Mouse (Mus musculus): Measurements from ENCODE around the gene Apol7c.
"Not testable (repeated sequence)": the region's sequence is repeated elsewhere in the genome, so short reads cannot be mapped to it uniquely, and the experiment has no call there.

Apol7c gene

DNA sequence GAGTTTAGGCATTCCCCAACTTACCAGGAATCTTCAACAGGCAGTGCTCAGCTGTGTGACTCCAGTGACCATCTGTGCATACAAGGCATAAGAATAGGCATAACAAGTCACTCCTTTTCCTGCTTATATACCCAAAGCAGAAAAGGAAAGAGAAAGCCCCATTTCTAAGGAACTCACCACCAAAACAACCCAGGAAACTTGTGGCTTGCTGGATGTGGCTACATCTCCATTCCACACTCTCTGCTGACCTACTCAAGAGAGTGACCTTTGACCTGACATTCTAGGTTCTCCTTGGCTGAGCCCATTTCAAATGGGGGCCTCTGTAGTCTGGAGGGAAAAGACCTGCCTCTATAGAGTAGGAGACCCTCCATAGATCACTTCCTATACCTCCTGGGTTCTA is at the start of gene Apol7c:
TSS of gene Apol7c (minus strand) at position 101 of the 400 bp plus-strand sequence.
- in situ Hi-C loops (cut with MboI, MseI), result loop anchor here (10.0 kb wide), 2 partner anchors 342 to 472 kb away; no protein-coding TSS in a partner anchor

DNA sequence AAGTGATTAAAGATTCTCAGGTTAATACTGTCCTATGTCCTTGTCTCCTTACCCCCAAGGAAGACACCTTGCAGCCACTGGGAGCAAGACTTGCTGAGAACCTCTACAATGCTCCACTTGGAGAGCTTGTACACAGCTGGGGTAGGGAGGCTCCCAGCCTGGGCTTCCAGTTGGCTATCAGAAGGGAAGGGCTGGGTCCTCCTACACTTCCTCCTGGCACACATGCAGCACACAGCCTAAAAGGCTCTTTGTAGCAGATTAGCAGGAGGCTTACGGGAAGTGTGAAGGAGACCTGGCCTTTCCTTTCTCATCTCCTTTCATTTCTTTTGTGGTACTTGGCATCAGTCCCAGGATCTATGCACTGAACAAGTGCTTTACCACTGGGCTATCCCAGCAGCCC is 48.6 kb upstream of the Apol7c start:
- in situ Hi-C loops (cut with MboI, MseI), result no loop called here

DNA sequence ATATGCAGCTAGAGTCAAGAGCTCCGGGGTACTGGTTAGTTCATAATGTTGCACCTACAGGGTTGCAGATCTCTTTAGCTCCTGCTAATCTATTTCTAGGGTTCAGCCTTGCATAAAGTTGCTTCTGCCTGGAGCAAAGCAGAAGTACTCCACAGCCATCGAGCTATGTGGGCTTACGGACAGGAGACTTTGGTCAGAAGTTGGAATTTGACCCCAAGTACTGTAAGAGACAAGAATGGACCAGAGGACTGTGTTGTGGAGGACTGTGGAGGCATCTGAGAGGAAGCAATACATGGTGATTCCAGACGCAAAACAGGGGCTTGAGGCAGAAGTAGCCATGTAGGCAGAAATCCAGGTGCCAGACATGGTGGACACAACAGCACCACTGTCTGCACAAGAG is 46.2 kb upstream of the Apol7c start:
- in situ Hi-C loops (cut with MboI, MseI), result no loop called here

DNA sequence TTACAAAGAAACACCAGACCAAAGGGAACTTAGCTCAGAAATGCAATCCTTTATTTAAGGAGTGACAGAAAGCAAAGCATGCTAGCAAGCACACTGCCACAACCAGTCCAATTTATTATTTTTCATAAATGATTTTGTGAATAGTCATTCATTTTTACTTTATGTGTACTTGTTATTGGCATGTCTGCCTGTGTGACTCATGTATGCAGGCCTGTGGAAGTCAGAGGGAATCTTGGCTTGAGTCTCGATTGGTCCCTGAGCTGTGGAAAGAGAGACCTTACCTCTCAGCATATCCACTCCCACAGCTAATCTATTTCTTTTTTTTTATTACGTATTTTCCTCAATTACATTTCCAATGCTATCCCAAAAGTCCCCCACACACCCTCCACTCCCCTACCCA is 45.7 kb upstream of the Apol7c start:
- in situ Hi-C loops (cut with MboI, MseI), result no loop called here

DNA sequence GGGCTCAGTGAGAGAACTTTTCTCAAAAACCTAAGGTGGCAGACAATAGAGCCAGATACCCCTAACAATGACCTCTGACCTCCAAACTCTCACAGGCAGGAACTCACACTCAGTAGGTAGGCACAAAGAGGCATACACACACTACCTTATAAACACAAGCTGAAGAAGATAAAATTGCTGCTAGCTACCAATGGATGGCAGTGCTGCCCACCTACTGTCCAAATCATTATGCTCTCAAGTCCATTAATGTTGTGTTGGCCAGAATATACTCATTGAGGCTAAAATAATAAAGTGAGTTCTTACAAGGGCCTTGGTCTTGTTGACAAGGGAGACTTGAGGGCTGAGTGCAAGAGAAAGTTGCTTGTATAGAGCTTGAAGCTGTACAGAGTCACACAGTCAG is 30.1 kb upstream of the Apol7c start:
- in situ Hi-C loops (cut with MboI, MseI), result no loop called here

DNA sequence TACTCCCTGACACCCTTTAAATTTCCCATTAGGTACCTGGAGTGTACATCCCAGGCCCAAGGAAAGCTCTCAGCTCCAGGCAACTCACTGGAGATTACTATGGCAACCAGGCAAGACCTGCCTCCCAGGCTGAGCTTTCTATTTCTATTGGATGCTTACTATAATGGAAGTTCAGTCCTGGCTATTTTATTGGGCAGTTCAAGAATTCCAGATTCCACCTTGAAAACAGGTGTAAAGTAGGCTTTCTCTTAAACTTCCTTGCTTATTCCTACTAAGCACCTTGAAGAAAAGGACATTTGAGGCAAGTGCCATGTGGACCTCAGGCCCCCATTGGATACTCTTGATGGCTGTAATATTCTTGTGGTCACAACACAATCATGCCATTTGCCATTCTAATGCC is 28.7 kb upstream of the Apol7c start, which contains the start of gene 1700025B11Rik:
TSS of gene 1700025B11Rik (minus strand) at position 101 of the 400 bp plus-strand sequence.
- in situ Hi-C loops (cut with MboI, MseI), result no loop called here

DNA sequence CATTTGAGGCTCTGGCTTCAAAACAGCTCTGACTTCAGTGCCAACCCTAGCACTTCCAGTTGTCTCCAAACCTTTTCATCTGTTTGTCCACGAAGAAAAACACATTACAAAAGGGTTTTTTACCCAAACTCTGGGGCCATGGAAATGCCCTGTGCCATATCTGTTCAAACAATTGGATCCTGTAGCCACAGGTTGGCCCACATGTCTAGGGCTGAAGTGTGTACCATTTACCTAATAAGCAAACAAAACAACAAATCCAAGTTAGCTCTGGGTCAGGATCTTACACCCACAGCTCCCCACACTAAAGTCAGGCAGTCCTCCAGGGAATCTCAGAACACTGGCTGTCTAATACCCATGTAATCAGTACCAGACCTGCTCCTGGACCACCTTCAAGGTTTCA is 6.1 kb upstream of the Apol7c start:
- in situ Hi-C loops (cut with MboI, MseI), result loop anchor here (10.0 kb wide), 2 partner anchors 336 to 466 kb away; no protein-coding TSS in a partner anchor

DNA sequence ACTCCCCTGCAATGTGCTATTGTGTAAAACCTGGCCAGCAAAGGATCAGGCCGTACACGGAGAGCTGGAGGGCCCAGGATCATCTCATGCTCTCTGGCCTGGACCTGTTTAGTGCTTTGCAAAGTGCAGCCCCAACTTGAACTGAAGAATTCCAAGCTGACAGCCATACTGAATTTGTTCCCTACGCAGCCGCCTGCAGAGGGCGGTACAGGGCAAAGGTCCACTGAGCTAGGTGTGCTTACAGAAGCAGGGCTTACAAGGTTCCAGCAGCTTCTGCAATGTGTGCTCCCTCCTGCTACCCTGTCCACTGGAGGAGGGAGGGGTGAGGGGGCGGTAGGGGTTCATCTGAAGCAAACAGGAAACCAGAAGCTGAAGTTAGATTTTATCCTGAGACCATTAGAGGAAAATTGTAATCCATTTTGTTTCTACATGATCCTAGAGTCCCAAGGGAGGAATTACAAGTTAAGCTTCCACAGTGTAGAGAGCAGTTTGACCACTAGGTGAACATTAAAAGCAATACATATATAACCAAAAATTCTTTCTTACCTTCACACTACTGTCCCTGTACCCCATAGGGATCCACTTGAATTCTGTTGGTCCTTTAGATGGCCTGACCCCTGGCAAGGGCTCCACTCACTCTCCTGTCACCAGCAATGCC is 9.8 kb downstream of the Apol7c start:
- in situ Hi-C loops (cut with MboI, MseI), result loop anchor here (5.0 kb wide), 1 partner anchor 49 kb away; no protein-coding TSS in a partner anchor

DNA sequence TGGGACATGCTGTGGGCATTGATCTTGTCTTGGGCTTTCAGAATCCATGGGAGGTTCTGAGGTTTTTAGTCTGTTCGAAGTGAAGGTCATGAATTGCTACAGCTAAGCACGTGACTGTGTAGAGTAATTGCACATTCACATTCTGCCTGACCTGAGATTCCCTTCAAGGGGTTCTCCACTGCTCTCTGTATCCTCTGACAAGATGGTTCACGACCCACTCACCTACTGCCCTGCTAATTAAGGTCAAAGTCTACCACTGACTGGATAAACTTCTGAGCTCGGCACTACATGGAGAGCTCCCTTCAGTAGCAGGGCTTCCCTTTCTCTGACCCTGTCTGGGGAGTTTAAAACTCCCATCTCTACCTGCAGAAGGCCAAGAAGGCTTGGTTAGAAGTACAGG is 12.5 kb downstream of the Apol7c start:
- in situ Hi-C loops (cut with MboI, MseI), result loop anchor here (5.0 kb wide), 1 partner anchor 52 kb away; no protein-coding TSS in a partner anchor

DNA sequence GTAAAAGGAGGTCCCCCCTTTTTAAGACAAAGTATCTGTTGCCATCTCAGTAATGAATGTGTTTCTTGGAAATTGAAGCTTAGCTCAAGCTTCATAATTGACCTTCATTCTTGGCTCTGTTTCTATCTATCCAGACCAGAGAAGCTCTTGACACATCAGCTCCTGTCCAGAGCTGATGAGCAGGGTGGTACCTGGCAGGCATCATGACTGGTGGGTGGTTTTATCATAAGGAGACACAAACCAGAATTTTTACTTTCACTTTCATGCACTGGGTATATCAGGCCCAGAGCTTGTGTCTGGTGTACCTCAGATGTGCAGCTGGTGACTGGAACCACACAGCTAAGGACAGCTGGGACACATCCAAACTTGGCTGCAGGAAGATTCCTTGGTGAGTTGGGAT is 25.1 kb downstream of the Apol7c start, which contains the start of gene Apol11a:
TSS of gene Apol11a (plus strand) at position 306 of the 400 bp plus-strand sequence.
- in situ Hi-C loops (cut with MboI, MseI), result not testable (repeated sequence)

DNA sequence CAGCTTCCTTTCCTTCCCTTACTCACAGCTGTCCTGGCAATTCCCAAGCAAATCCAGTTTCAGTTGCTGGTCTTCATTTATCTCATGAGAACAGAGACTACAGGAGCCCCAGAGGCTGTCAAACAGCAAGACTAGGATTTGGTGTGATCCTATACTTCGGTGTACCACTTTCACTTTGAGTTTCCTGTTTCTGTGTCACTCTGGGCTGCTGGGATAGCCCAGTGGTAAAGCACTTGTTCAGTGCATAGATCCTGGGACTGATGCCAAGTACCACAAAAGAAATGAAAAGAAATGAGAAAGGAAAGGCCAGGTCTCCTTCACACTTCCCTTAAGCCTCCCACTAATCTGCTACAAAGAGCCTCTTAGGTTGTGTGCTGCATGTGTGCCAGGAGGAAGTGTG is 38.4 kb downstream of the Apol7c start:
- in situ Hi-C loops (cut with MboI, MseI), result loop anchor here (5.0 kb wide), 1 partner anchor 158 kb away; no protein-coding TSS in a partner anchor

DNA sequence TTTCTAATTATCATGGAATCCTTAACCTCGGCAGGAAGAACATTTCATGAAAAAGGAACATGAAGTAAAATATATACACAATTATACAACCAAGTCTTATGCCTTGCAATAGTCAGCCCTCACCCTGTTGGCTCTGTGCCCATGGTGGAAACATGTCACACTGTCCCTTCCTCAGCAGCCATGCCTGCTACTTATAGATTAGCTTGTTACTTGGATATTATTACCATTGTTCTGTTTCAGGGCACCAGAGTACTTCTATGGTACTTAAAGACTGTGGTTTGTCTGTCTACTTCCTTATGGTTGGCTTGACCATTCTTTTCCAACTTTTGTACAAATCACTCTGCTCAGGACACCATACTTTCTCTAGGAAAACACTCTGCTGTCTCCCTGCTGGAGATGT is 39.9 kb downstream of the Apol7c start:
- in situ Hi-C loops (cut with MboI, MseI), result loop anchor here (5.0 kb wide), 1 partner anchor 159 kb away; no protein-coding TSS in a partner anchor

DNA sequence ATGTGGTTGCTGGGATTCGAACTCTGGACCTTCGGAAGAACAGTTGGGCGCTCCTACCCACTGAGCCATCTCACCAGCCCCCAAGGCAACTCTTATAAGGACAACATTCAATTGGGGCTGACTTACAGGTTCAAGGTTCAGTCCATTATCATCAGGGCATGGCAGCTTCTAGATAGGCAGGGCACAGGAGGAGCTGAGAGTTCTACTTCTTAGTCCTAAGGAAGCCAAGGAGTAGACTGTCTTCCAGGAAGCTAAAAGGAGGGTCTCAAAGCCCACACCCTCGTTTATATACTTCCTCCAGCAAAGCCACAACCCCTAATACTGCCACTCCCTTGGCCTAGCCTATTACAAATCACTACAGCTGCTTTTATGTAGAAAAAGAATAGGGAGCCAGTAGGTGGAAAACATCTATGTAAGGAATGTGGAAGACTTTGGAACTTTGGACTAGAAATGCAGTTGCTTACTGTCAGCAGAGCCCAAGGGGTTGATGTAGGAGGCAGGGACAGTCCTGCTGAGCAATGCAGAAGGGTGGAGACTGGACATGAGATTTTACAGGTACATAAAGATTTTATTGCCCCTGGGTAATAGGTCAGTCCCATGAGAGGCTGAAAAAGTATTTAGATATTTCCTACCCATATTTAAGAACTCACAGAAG is 50.8 kb downstream of the Apol7c start:
- in situ Hi-C loops (cut with MboI, MseI), result no loop called here

DNA sequence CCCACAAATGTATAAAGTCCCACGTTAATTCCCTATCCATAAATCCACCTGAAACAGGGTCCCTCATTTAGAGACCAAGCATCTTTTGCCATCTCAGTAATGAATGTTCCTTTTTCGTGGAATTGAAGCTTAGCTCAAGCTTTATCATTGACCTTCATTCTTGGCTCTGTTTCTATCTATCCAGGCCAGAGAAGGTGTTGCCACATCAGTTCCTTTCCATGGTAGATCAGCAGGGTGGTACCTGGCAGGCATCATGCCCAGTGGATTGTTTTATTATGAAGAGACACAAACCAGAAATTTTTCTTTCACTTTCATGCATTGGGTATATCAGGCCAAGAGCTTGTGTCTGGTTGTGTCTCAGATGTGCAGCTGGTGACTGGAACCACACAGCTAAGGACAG is 56.4 kb downstream of the Apol7c start, which contains the start of gene Apol10a:
TSS of gene Apol10a (plus strand) at position 355 of the 400 bp plus-strand sequence.
- in situ Hi-C loops (cut with MboI, MseI), result not testable (repeated sequence)

Data from T-helper 1 cell (primary cell).